ENCODE assay signal across 22 mouse cellular contexts in the genomic region with DNA sequence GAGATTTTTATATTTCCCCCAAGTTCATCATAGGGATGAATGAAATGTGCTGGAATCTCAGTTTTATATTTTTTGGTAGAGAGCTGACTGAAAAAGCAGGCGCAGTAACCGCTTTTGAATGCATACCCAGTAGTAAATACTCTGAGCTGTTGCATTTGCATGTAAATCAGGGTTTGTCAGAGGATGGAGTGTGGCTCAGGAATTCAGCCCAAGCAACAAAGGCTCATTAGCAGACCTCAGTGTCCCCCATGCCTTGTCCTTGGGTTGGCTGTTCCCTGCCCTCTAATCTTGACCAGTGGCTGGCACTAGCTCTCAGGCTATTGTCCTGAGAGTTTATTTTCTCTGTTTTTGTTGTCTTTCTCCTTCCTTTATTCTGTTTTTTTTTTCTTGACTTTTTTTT.
DNase-seq lines count a peak whose midpoint lies in the region; ATAC-seq and TF ChIP-seq lines count a peak whose summit lies in the region.
"Had no signal": no experiment of that assay in that cellular context is flagged by ENCODE, and none has a peak within 500 bp of the region (broad histone marks: within the 10 kb centered on the region; RNA-seq: fewer than 3 reads in every experiment).

No protein-coding gene starts in this region.

- H3K4me2 ChIP-seq in midbrain, postnatal 0 days (ENCODE audit: low read depth, low read length, poor library complexity, severe bottlenecking): no peak overlapping the region
- H3K4me2 ChIP-seq in forebrain, embryonic 13.5 days: no peak overlapping the region
- no peak overlapping the region for H3K4me2 ChIP-seq in intestine, embryonic 15.5 days (replicated peaks)
- H3K4me2 ChIP-seq in heart, embryonic 11.5 days: no peak overlapping the region
- H3K4me2 ChIP-seq: heart, embryonic 15.5 days; hindbrain, embryonic 15.5 days; liver, embryonic 15.5 days; neural tube, embryonic 12.5 days had no signal

- H3K9ac ChIP-seq in midbrain, postnatal 0 days (replicated peaks; ENCODE audit: low read length, poor library complexity, severe bottlenecking): no peak overlapping the region
- no peak overlapping the region for H3K9ac ChIP-seq in forebrain, embryonic 13.5 days
- no peak overlapping the region for H3K9ac ChIP-seq in intestine, embryonic 15.5 days
- H3K9ac ChIP-seq in heart, embryonic 11.5 days (ENCODE audit: low read depth, low read length): no peak overlapping the region
- H3K9ac ChIP-seq: heart, embryonic 15.5 days; hindbrain, embryonic 15.5 days; liver, embryonic 15.5 days; neural tube, embryonic 12.5 days had no signal

- H3K27ac ChIP-seq in midbrain, embryonic 10.5 days (replicated peaks): peak overlapping the region; percentile 52; the same call in 1 of the 2 replicates
- no peak overlapping the region for H3K27ac ChIP-seq in midbrain, postnatal 0 days (ENCODE audit: low read depth, low read length)
- H3K27ac ChIP-seq in forebrain, embryonic 13.5 days: no peak overlapping the region
- no peak overlapping the region for H3K27ac ChIP-seq in intestine, embryonic 15.5 days
- no peak overlapping the region for H3K27ac ChIP-seq in left cerebral cortex, adult 2 months
- H3K27ac ChIP-seq in heart, embryonic 11.5 days (ENCODE audit: low read depth, low read length): no peak overlapping the region
- H3K27ac ChIP-seq: heart, embryonic 15.5 days; hindbrain, embryonic 15.5 days; liver, embryonic 15.5 days; neural tube, embryonic 12.5 days had no signal

- no peak overlapping the region for H3K4me3 ChIP-seq in midbrain, embryonic 10.5 days
- H3K4me3 ChIP-seq in midbrain, postnatal 0 days (ENCODE audit: low read depth, low read length): no peak overlapping the region
- H3K4me3 ChIP-seq in forebrain, embryonic 13.5 days: no peak overlapping the region
- no peak overlapping the region for H3K4me3 ChIP-seq in intestine, embryonic 15.5 days (replicated peaks)
- H3K4me3 ChIP-seq in left cerebral cortex, adult 2 months: no peak overlapping the region
- no peak overlapping the region for H3K4me3 ChIP-seq in heart, embryonic 11.5 days (ENCODE audit: low read depth, low read length)
- H3K4me3 ChIP-seq: heart, embryonic 15.5 days; hindbrain, embryonic 15.5 days; liver, embryonic 15.5 days; neural tube, embryonic 12.5 days had no signal

- ATAC-seq in midbrain, postnatal 0 days (ENCODE audit: low FRiP score): no peak
- ATAC-seq in forebrain, embryonic 13.5 days: peak; percentile 57; the same call in 1 of the 2 replicates
- no peak for ATAC-seq in intestine, embryonic 15.5 days
- ATAC-seq in heart, embryonic 11.5 days (replicated peaks; ENCODE audit: insufficient number of reproducible peaks, low FRiP score, low TSS enrichment): no peak

- H3K27me3 ChIP-seq in midbrain, embryonic 10.5 days (ENCODE audit: low read depth, poor library complexity, severe bottlenecking): peaks cover 22% of the 10 kb centered on the region
- no peaks in the 10 kb centered on the region for H3K27me3 ChIP-seq in midbrain, postnatal 0 days (ENCODE audit: insufficient read depth, low read length)
- no peaks in the 10 kb centered on the region for H3K27me3 ChIP-seq in forebrain, embryonic 13.5 days
- no peaks in the 10 kb centered on the region for H3K27me3 ChIP-seq in intestine, embryonic 15.5 days (replicated peaks)
- H3K27me3 ChIP-seq in heart, embryonic 11.5 days (ENCODE audit: control insufficient read depth, insufficient read depth, low read length): no peaks in the 10 kb centered on the region; the same call in 1 of the 2 replicates
- H3K27me3 ChIP-seq: heart, embryonic 15.5 days; hindbrain, embryonic 15.5 days; liver, embryonic 15.5 days; neural tube, embryonic 12.5 days had no signal

- 11% methylated on average over 2 of the region's 2 CpGs for WGBS in midbrain, embryonic 10.5 days
- WGBS in midbrain, postnatal 0 days: 37% methylated on average over 2 of the region's 2 CpGs
- WGBS in forebrain, embryonic 13.5 days: 4% methylated on average over 2 of the region's 2 CpGs
- WGBS in intestine, embryonic 15.5 days: 70% methylated on average over 2 of the region's 2 CpGs
- 48% methylated on average over 2 of the region's 2 CpGs for WGBS in heart, embryonic 11.5 days (ENCODE audit: insufficient replicate concordance)

- H3K4me1 ChIP-seq in midbrain, embryonic 10.5 days: peaks cover 26% of the 10 kb centered on the region
- H3K4me1 ChIP-seq in midbrain, postnatal 0 days (ENCODE audit: insufficient read depth, low read length): no peaks in the 10 kb centered on the region
- H3K4me1 ChIP-seq in forebrain, embryonic 13.5 days: peaks cover 23% of the 10 kb centered on the region
- no peaks in the 10 kb centered on the region for H3K4me1 ChIP-seq in intestine, embryonic 15.5 days (replicated peaks)
- H3K4me1 ChIP-seq in heart, embryonic 11.5 days (ENCODE audit: control insufficient read depth, insufficient read depth, low read length): no peaks in the 10 kb centered on the region
- H3K4me1 ChIP-seq: heart, embryonic 15.5 days; hindbrain, embryonic 15.5 days; liver, embryonic 15.5 days; neural tube, embryonic 12.5 days had no signal

- intact Hi-C loops in left cerebral cortex, adult 2 months (cut with DNase I): no loop called here

- no peak for TF ChIP-seq CTCF in midbrain, postnatal 0 days (IDR thresholded peaks at IDR 0.05)
- TF ChIP-seq CTCF in left cerebral cortex, adult 2 months (IDR thresholded peaks at IDR 0.05): no peak

- H3K36me3 ChIP-seq in midbrain, embryonic 10.5 days: no peaks in the 10 kb centered on the region
- no peaks in the 10 kb centered on the region for H3K36me3 ChIP-seq in midbrain, postnatal 0 days (ENCODE audit: insufficient read depth, low read length)
- H3K36me3 ChIP-seq in forebrain, embryonic 13.5 days (ENCODE audit: poor library complexity, severe bottlenecking): no peaks in the 10 kb centered on the region
- H3K36me3 ChIP-seq in intestine, embryonic 15.5 days: no peaks in the 10 kb centered on the region
- H3K36me3 ChIP-seq in heart, embryonic 11.5 days (ENCODE audit: control insufficient read depth, insufficient read depth, low read length): no peaks in the 10 kb centered on the region
- H3K36me3 ChIP-seq: heart, embryonic 15.5 days; hindbrain, embryonic 15.5 days; liver, embryonic 15.5 days; neural tube, embryonic 12.5 days had no signal

- no peak for DNase-seq in midbrain, embryonic 10.5 days (ENCODE audit: low spot score)
- no peak for DNase-seq in midbrain, postnatal 0 days (ENCODE audit: low spot score)
- DNase-seq in R1 (ENCODE audit: low read depth, low spot score): peak; percentile 72
- DNase-seq in left cerebral cortex, adult 2 months (ENCODE audit: extremely low spot score in 1 of 2, low spot score in 2 of 2): no peak
- DNase-seq: cerebellum, adult 18-20 months; cerebellum, postnatal 14 days; heart, postnatal 36 days; kidney, adult 8-10 months; kidney, postnatal 10 days; left cerebral cortex, postnatal 4 days; liver; lung, postnatal 4 days; right cerebral cortex, postnatal 25 days; spleen, adult 18-20 months; thymus, postnatal 14 days had no signal

- no peaks in the 10 kb centered on the region for H3K9me3 ChIP-seq in midbrain, embryonic 10.5 days (replicated peaks)
- H3K9me3 ChIP-seq in midbrain, postnatal 0 days (ENCODE audit: low read length): no peaks in the 10 kb centered on the region
- H3K9me3 ChIP-seq in forebrain, embryonic 13.5 days (replicated peaks): no peaks in the 10 kb centered on the region
- H3K9me3 ChIP-seq in intestine, embryonic 15.5 days: no peaks in the 10 kb centered on the region
- H3K9me3 ChIP-seq in heart, embryonic 11.5 days (replicated peaks; ENCODE audit: control insufficient read depth, low read length): no peaks in the 10 kb centered on the region
- H3K9me3 ChIP-seq: heart, embryonic 15.5 days; hindbrain, embryonic 15.5 days; liver, embryonic 15.5 days; neural tube, embryonic 12.5 days had no signal
